Mouse (Mus musculus) retina, postnatal 7 days (tissue): ENCODE data around the gene 2610044O15Rik8.

Experiments
- DNase-seq: peaks from one replicate; pipeline ENCODE4 v3.0.0-alpha.2; 2012; ENCODE audit warnings: low read depth, low spot score

2610044O15Rik8 gene

GRCm38 (mm10) chr8:129234027-129234733 lies at the start of gene 2610044O15Rik8:
TSS of gene 2610044O15Rik8 (minus strand) at chr8:129234406.
- DNase-seq: peak; percentile 53

GRCm38 (mm10) chr8:129265918-129266317 lies 31.7 kb upstream of the 2610044O15Rik8 start:
- no peak for DNase-seq

GRCm38 (mm10) chr8:129264296-129264695 lies 30.1 kb upstream of the 2610044O15Rik8 start:
- DNase-seq: no peak

- peak; percentile 9 for DNase-seq
Measured at GRCm38 (mm10) chr8:129263211-129263927, 29.2 kb upstream of the 2610044O15Rik8 start.

- DNase-seq: no peak
Measured at GRCm38 (mm10) chr8:129233664-129234026, 561 bp downstream of the 2610044O15Rik8 start.
